In genomic region chr9:66731284-66731683, GRCm38 (mm10) we compare ENCODE assay signal across 25 mouse cellular contexts. TPM values are rescaled to one million over a fixed set of nuclear protein-coding genes. Genes with fewer than 3 reads are reported as not detected.
DNase-seq lines count a peak whose midpoint lies in the region; ATAC-seq and TF ChIP-seq lines count a peak whose summit lies in the region.
"Had no signal": no experiment of that assay in that cellular context is flagged by ENCODE, and none has a peak within 500 bp of the region (broad histone marks: within the 10 kb centered on the region; RNA-seq: fewer than 3 reads in every experiment).

No protein-coding gene starts in this region.

- H3K27me3 ChIP-seq in limb, embryonic 14.5 days (ENCODE audit: control insufficient read depth, insufficient read depth, low read length), result no peaks in the 10 kb centered on the region
- H3K27me3 ChIP-seq in limb, embryonic 10.5 days (ENCODE audit: low read depth, poor library complexity, severe bottlenecking), result no peaks in the 10 kb centered on the region
- no peaks in the 10 kb centered on the region for H3K27me3 ChIP-seq in stomach, embryonic 15.5 days (replicated peaks)
- H3K27me3 ChIP-seq in midbrain, embryonic 11.5 days (ENCODE audit: control insufficient read depth, insufficient read depth, low read length), result no peaks in the 10 kb centered on the region
- H3K27me3 ChIP-seq: heart, embryonic 12.5 days; heart, embryonic 15.5 days; hindbrain, embryonic 13.5 days had no signal

- H3K9ac ChIP-seq in limb, embryonic 14.5 days (ENCODE audit: low read depth, low read length, severe bottlenecking), result no peak overlapping the region
- no peak overlapping the region for H3K9ac ChIP-seq in stomach, embryonic 15.5 days
- H3K9ac ChIP-seq in midbrain, embryonic 11.5 days (ENCODE audit: low read length), result no peak overlapping the region
- H3K9ac ChIP-seq: forebrain, postnatal 0 days; heart, embryonic 12.5 days; heart, embryonic 15.5 days; hindbrain, embryonic 13.5 days had no signal

- peaks cover 11% of the 10 kb centered on the region for H3K4me1 ChIP-seq in limb, embryonic 14.5 days (ENCODE audit: control insufficient read depth, insufficient read depth, low read length)
- H3K4me1 ChIP-seq in limb, embryonic 10.5 days, result peaks cover 23% of the 10 kb centered on the region
- H3K4me1 ChIP-seq in stomach, embryonic 15.5 days, result peaks cover 8% of the 10 kb centered on the region
- H3K4me1 ChIP-seq in midbrain, embryonic 11.5 days (ENCODE audit: control insufficient read depth, insufficient read depth, low read length), result no peaks in the 10 kb centered on the region

- no peak overlapping the region for H3K4me2 ChIP-seq in limb, embryonic 14.5 days (replicated peaks; ENCODE audit: low read depth, low read length, severe bottlenecking)
- no peak overlapping the region for H3K4me2 ChIP-seq in stomach, embryonic 15.5 days
- no peak overlapping the region for H3K4me2 ChIP-seq in midbrain, embryonic 11.5 days
- H3K4me2 ChIP-seq: heart, embryonic 12.5 days; heart, embryonic 15.5 days; hindbrain, embryonic 13.5 days had no signal

- ATAC-seq in limb, embryonic 14.5 days (ENCODE audit: low FRiP score, low read depth), result no peak
- ATAC-seq in stomach, embryonic 15.5 days (ENCODE audit: insufficient read depth, low FRiP score, low read depth), result no peak
- ATAC-seq in midbrain, embryonic 11.5 days (ENCODE audit: low FRiP score), result no peak
- ATAC-seq: CD4-positive, CD25-positive, alpha-beta regulatory T cell, adult 4 months; forebrain, embryonic 14.5 days; forebrain, postnatal 0 days; hindbrain, embryonic 16.5 days had no signal

- H3K4me3 ChIP-seq in limb, embryonic 14.5 days (replicated peaks; ENCODE audit: low read length), result no peak overlapping the region
- no peak overlapping the region for H3K4me3 ChIP-seq in limb, embryonic 10.5 days
- H3K4me3 ChIP-seq in stomach, embryonic 15.5 days (replicated peaks), result no peak overlapping the region
- H3K4me3 ChIP-seq in midbrain, embryonic 11.5 days (ENCODE audit: low read depth, low read length), result no peak overlapping the region
- H3K4me3 ChIP-seq: heart, embryonic 12.5 days; heart, embryonic 15.5 days; hindbrain, embryonic 10.5 days; hindbrain, embryonic 13.5 days had no signal

- no peak overlapping the region for H3K27ac ChIP-seq in limb, embryonic 14.5 days (replicated peaks; ENCODE audit: low read depth, low read length)
- no peak overlapping the region for H3K27ac ChIP-seq in limb, embryonic 10.5 days
- peak overlapping the region; percentile 53 for H3K27ac ChIP-seq in stomach, embryonic 15.5 days
- no peak overlapping the region for H3K27ac ChIP-seq in midbrain, embryonic 11.5 days (ENCODE audit: low read depth, low read length)
- H3K27ac ChIP-seq: heart, embryonic 15.5 days; hindbrain, embryonic 10.5 days; hindbrain, embryonic 13.5 days had no signal

- TF ChIP-seq POLR2A in limb, embryonic 14.5 days (IDR thresholded peaks at IDR 0.05; ENCODE audit: borderline replicate concordance, extremely low read depth, insufficient read depth, insufficient read length), result no peak

- 72% methylated on average over 7 of the region's 7 CpGs for WGBS in limb, embryonic 14.5 days
- WGBS in limb, embryonic 10.5 days, result 82% methylated on average over 7 of the region's 7 CpGs
- WGBS in stomach, embryonic 15.5 days, result 72% methylated on average over 7 of the region's 7 CpGs
- 85% methylated on average over 7 of the region's 7 CpGs for WGBS in midbrain, embryonic 11.5 days

- H3K9me3 ChIP-seq in limb, embryonic 14.5 days (ENCODE audit: control insufficient read depth, low read length), result no peaks in the 10 kb centered on the region
- no peaks in the 10 kb centered on the region for H3K9me3 ChIP-seq in limb, embryonic 10.5 days (replicated peaks)
- H3K9me3 ChIP-seq in stomach, embryonic 15.5 days, result no peaks in the 10 kb centered on the region
- no peaks in the 10 kb centered on the region for H3K9me3 ChIP-seq in midbrain, embryonic 11.5 days (ENCODE audit: control insufficient read depth, low read length)
- H3K9me3 ChIP-seq: heart, embryonic 12.5 days; heart, embryonic 15.5 days; hindbrain, embryonic 10.5 days; hindbrain, embryonic 13.5 days had no signal

- intact Hi-C loops in left cerebral cortex, postnatal 25 days (cut with DNase I), result no loop called here

- DNase-seq in limb, embryonic 14.5 days (ENCODE audit: low spot score), result peak; percentile 54
- DNase-seq in limb, embryonic 10.5 days (ENCODE audit: low spot score), result no peak
- peak; percentile 99 for DNase-seq in fat pad, adult 2 months (ENCODE audit: extremely low read depth, low read depth, low spot score)
- DNase-seq in left cerebral cortex, adult 9 months (ENCODE audit: low spot score in 2 of 2), result no peak
- DNase-seq in left cerebral cortex, postnatal 25 days (ENCODE audit: low spot score in 2 of 2), result no peak
- no peak for DNase-seq in midbrain, embryonic 11.5 days (ENCODE audit: low spot score, missing footprints)
- DNase-seq: adrenal gland, adult 2 months; adrenal gland, postnatal 14 days; cerebellum, adult 11-12 months; cerebellum, adult 8-10 months; cerebellum, postnatal 36 days; embryo, embryonic 11 days; forebrain, postnatal 0 days; gastrocnemius, postnatal 25 days; heart, adult 18-20 months; heart, postnatal 10 days; heart, postnatal 36 days had no signal

- no peaks in the 10 kb centered on the region for H3K36me3 ChIP-seq in limb, embryonic 14.5 days (ENCODE audit: control insufficient read depth, insufficient read depth, low read length)
- no peaks in the 10 kb centered on the region for H3K36me3 ChIP-seq in limb, embryonic 10.5 days
- H3K36me3 ChIP-seq in stomach, embryonic 15.5 days, result no peaks in the 10 kb centered on the region
- H3K36me3 ChIP-seq in midbrain, embryonic 11.5 days (ENCODE audit: control insufficient read depth, insufficient read depth, low read length), result no peaks in the 10 kb centered on the region
- H3K36me3 ChIP-seq: heart, embryonic 12.5 days; heart, embryonic 15.5 days; hindbrain, embryonic 10.5 days; hindbrain, embryonic 13.5 days had no signal

RNA-seq across cellular contexts. Expression of gene Car12, which starts 17.8 kb away (rescaled TPM):
- 36.5 and 40.0 TPM in 2 replicates for polyA plus RNA-seq in limb, embryonic 14.5 days (2012; rRNA removed)
- polyA plus RNA-seq in limb, embryonic 14.5 days (2014; fragmentation: Nextera tagmentation; extraction: Ambion mirVana), result 15.8 and 17.8 TPM in 2 replicates
- 4.3 and 5.2 TPM in 2 replicates for polyA plus RNA-seq in limb, embryonic 10.5 days (2016; fragmentation: Nextera tagmentation; extraction: Ambion mirVana)
- polyA plus RNA-seq in stomach, embryonic 15.5 days (2015; fragmentation: Nextera tagmentation; extraction: Ambion mirVana), result 10.0 and 13.0 TPM in 2 replicates
- 10 to 100 TPM; 11.8 to 15.0 TPM for total RNA-seq in left cerebral cortex, postnatal 25 days (2021)
- 0.51 and 0.66 TPM in 2 replicates for polyA plus RNA-seq in midbrain, embryonic 11.5 days (2014; fragmentation: Nextera tagmentation; extraction: Ambion mirVana)
- total RNA-seq: heart, adult 18-20 months; heart, postnatal 36 days had no signal

Comparison
In these comparisons a context has a peak if more than half of its experiments do, and no peak if none do; other contexts are left out.
1. DNase-seq: peak in limb, embryonic 14.5 days (single experiment) and fat pad, adult 2 months (single experiment); none in limb, embryonic 10.5 days (single experiment), left cerebral cortex, adult 9 months (0 of 2), left cerebral cortex, postnatal 25 days (0 of 2) and midbrain, embryonic 11.5 days (single experiment).